Mouse (Mus musculus) neural tube, embryonic 15.5 days (tissue): Measurements from ENCODE around the gene Alg3. TPM values are rescaled to one million over a fixed set of nuclear protein-coding genes. Genes with fewer than 3 reads are reported as not detected.

Experiments used
- microRNA counts: library from miRNA; unstranded; fragments of <30 nt; microRNA quantifications from one replicate; lab custom pipeline; 2016
- microRNA-seq: library from miRNA; unstranded; fragments of <30 nt; microRNA quantifications from one replicate; pipeline ENCODE4, GENCODE M21; 2017
- polyA plus RNA-seq: library from polyadenylated mRNA; unstranded; fragments of >200 nt; fragmentation: Nextera tagmentation; extraction: Ambion mirVana; gene quantifications from 2 replicates; pipeline ENCODE4 v1.2.1, GENCODE M21; 2015

The Alg3 gene
- polyA plus RNA-seq, 1 experiment from 2014 or later: 39.6 TPM

MicroRNAs within 50 kb of the gene (microRNA counts, 519-probe panel; counts per million panel counts)
- 2,296 counts per million, percentile 51 among the panel's probes with 10 or more counts for microRNA mmu-miR-1224 (lab: Ali Mortazavi, UCI)

Small RNA genes within 50 kb of the gene (microRNA-seq; reads per million reads assigned to microRNA genes)
- gene Mir1224: 64.4 reads per million, percentile 47 among the genes with 10 or more reads in this experiment

Other genes starting within 250 kb of the Alg3 start
- gene Abcc5, start 185.3 kb downstream of the Alg3 start, polyA plus RNA-seq: 120 and 142 TPM in 2 replicates
- gene Eif2b5, start 112.9 kb downstream of the Alg3 start, polyA plus RNA-seq: 100 and 103 TPM in 2 replicates
- gene Dvl3, start 94.8 kb downstream of the Alg3 start, polyA plus RNA-seq: 32.2 and 34.2 TPM in 2 replicates
- gene Ap2m1, start 76.3 kb downstream of the Alg3 start, polyA plus RNA-seq: 1,083 and 1,151 TPM in 2 replicates
- gene Abcf3, start 63.2 kb downstream of the Alg3 start, polyA plus RNA-seq: 91.1 and 93.2 TPM in 2 replicates
- 38.1 and 48.0 TPM in 2 replicates for gene Vwa5b2, start 22.3 kb downstream of the Alg3 start, polyA plus RNA-seq
- gene Eef1akmt4, start 142 bp downstream of the Alg3 start, polyA plus RNA-seq: 8.4 and 14.8 TPM in 2 replicates
- 0.13 TPM in 1 of 2 replicates, not detected in the other for gene Gm49333, start 125 bp downstream of the Alg3 start, polyA plus RNA-seq
- 45.1 and 55.0 TPM in 2 replicates for gene Camk2n2, start 9.6 kb upstream of the Alg3 start, polyA plus RNA-seq
- 17.6 and 20.4 TPM in 2 replicates for gene Ece2, start 18.1 kb upstream of the Alg3 start, polyA plus RNA-seq
- gene Psmd2, start 39.9 kb upstream of the Alg3 start, polyA plus RNA-seq: 340 and 342 TPM in 2 replicates
- 130 and 142 TPM in 2 replicates for gene Eif4g1, start 56.6 kb upstream of the Alg3 start, polyA plus RNA-seq
- gene Fam131a, start 81.5 kb upstream of the Alg3 start, polyA plus RNA-seq: 42.2 and 48.6 TPM in 2 replicates
- 90.9 and 95.4 TPM in 2 replicates for gene Polr2h, start 105.9 kb upstream of the Alg3 start, polyA plus RNA-seq
- gene Clcn2, start 106.0 kb upstream of the Alg3 start, polyA plus RNA-seq: 27.4 and 34.6 TPM in 2 replicates
- gene Chrd, start 121.4 kb upstream of the Alg3 start, polyA plus RNA-seq: 6.3 and 7.5 TPM in 2 replicates
- gene Thpo, start 122.8 kb upstream of the Alg3 start, polyA plus RNA-seq: 1.0 and 1.2 TPM in 2 replicates